Mouse (Mus musculus) spleen, adult 18-20 months (tissue): ENCODE results near the gene Brca2.
"Not testable (repeated sequence)": the region's sequence is repeated elsewhere in the genome, so short reads cannot be mapped to it uniquely, and the experiment has no call there.

Source experiments
- DNase-seq, 2 experiments: peaks; one replicate each; pipeline ENCODE4 v3.0.0; 2022; ENCODE audit warnings: mixed read lengths in 2 of 2

The Brca2 gene

GRCm38 (mm10) chr5:150521937-150522866 is at the start of gene Brca2:
Brca2 (plus strand) TSS chr5:150522630.
- peak; percentile 77 to 89 for DNase-seq

DNA sequence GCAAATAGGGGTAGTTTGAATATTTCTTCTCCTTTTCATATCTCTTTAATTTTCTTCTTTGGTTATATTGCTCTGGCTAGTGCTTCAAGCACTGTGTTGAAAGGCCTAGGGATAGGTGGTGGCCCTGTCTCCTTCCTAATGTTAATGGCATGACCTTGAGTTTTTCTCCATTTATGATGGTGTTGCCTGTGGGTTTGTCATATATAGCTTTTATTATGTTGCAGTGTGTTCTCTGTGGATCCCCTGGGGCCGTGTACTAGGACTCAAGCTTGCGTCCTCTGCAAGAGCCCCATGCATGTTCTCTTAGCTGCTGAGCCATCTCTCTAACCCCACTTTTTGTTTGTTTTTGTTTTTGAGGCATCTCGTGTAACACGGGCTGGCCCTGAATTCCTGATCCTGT is 45.1 kb upstream of the Brca2 start:
- DNase-seq = no peak

- DNase-seq = no peak
Measured at GRCm38 (mm10) chr5:150478612-150479011, 43.8 kb upstream of the Brca2 start.

- DNase-seq = no peak
Measured at GRCm38 (mm10) chr5:150485198-150485597, 37.2 kb upstream of the Brca2 start.

GRCm38 (mm10) chr5:150490285-150490684 is 32.1 kb upstream of the Brca2 start:
- DNase-seq = no peak

DNA sequence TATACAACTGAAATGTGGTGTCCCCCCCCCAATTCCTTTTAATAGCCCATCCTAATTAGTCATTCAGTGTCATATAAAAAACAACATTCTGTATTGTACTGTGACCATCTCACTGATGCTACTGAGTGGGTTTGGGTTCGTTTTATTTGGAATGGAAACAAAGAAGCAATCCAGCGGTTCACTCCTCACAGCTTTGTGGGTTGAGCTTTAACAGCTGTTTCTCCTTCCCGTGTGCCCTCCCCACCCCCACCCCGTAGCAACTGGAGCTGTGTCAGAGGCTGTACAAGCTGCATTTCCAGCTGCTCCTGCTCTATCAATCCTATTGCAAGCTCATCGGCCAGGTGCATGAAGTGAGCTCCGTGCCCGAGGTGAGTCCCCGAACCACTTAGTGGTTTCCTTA is 31.6 kb upstream of the Brca2 start:
- no peak for DNase-seq

DNA sequence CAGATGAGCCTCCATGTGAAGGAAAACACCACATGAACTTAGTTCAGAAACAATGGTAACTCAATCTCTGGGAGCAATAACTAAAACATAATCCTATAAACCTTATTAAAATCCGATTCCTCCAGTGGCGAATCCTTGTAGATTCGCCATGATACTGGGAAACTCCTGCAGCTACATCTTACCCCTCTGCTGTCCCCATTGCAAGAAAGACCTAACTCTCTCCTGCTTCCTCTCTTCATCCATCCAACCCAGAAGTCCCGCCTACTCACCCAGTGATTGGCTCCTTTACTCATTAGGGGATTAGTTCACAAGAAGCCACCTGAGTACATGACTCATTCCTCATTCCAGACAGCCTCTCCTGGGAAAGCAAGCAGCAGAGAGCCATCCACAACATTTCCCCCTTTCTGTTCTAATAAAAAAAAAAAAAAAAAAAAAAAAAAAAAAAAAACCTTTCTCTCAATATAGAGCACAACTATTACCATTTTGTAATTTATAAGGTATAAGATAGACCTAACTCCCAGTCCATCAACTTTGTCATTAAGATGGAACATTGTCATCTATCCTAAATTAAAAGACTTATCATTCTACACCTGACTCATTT is 30.8 kb upstream of the Brca2 start:
- not testable (repeated sequence) for DNase-seq

DNA sequence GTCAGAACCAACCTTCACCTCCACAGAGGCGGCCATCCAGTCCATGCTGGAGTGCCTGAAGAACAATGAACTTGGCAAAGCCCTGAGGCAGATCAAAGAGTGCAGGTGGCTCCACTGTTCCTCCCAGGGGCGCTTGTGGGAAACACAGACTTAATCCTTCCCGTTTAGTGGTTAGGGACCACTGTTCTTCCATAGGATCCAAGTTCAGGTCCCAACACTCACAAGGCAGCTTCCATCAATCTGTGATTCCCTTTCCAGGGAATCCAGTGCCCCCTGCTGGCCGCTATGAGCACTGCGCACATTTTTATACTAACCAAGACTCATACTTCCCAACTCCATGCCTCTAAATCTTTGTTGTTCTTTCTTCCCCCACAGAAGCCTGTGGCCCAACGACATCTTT is 26.6 kb upstream of the Brca2 start:
- DNase-seq = peak in 1 of 2 experiments; percentile 50

DNA sequence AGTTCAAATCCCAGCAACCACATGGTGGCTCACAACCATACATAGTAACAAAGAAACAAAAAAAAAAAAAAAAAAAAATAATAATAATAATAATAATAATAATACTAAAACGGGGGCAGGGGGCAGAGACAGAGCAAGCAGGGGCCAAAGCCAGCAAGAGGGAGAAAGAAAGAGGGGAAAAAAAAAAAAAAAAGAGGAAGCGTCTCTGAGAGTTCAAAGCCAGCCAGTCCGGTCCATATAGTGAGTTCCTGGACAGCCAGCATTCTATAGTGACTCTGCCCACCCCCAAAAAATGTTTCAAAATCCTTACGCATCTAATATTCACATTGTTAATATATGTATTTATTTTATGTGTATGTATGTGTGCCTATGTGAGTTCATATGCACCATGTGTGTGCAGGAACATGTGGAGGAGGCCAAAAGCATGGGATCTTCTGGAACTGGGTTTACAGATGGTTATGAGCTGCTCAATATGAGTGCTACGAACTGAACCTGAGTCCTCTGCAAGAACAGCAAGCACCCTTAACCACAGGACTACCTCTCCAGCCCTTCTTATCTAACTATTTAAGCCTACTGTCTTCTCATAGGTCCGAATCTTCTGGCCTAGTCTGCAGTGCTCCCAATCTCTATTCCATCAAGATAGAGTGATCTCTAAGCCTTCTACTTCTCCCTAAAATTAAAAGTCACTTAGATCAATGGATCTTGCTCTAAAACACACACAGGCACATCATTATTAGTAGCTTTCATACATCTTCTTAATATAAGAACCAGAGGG is 11.8 kb upstream of the Brca2 start:
- DNase-seq = no peak

- no peak for DNase-seq
Measured at GRCm38 (mm10) chr5:150513264-150513663, 9.2 kb upstream of the Brca2 start.

GRCm38 (mm10) chr5:150514027-150514426 is 8.4 kb upstream of the Brca2 start:
- no peak for DNase-seq

DNA sequence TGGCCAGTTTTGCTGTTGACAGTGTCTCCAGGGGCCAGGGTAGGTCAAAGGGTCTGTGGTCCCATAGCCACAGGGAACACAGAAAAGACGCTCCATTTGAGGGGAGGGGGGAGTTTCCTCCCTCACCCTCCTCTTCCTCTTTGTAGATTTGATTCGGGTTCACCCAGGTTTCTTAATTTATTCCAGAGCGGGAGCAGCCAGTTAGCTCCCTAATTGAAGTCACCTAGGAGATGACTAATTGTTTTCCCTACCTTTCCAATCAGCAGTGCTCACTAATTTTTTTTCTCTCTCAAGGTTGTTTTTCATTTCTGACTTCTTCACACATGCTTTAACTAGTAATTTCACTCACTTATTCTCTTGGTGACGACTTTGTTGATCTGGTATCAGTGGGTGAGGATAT is 4.4 kb upstream of the Brca2 start, which contains the start of gene Zar1l:
Gene Zar1l, minus strand, starts transcription at position 101 of the 400 bp plus-strand sequence.
- DNase-seq = no peak

GRCm38 (mm10) chr5:150519551-150519950 is 2.9 kb upstream of the Brca2 start:
- no peak for DNase-seq

GRCm38 (mm10) chr5:150522867-150523234 is 421 bp downstream of the Brca2 start:
- DNase-seq = no peak

DNA sequence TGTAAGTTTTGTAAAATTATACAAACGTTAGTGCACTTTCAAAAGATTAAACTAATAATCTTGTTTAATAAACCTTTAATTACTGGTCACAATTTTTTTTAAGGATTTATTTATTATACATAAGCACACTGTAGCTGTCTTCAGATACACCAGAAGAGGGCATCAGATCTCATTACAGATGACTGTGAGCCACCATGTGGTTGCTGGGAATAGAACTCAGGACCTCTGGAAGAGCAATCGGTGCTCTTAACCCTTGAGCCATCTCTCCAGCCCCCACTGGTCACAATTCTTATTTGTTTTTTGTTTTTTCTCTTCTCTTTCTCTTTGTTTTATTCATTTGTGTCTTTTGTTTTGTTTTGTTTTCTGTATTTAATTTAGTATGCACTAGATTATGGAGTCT is 2.8 kb downstream of the Brca2 start:
- DNase-seq = no peak

DNA sequence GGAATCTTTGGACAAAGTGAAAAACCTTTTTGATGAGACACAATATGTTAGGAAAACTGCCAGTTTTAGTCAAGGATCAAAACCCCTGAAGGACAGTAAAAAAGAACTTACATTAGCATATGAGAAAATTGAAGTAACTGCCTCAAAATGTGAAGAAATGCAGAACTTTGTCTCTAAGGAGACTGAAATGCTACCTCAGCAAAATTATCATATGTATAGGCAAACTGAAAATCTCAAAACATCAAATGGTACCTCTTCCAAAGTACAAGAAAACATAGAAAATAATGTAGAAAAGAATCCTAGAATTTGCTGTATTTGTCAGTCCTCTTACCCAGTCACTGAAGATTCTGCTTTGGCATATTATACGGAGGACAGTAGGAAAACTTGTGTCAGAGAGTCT is 18.9 kb downstream of the Brca2 start:
- DNase-seq = no peak

DNA sequence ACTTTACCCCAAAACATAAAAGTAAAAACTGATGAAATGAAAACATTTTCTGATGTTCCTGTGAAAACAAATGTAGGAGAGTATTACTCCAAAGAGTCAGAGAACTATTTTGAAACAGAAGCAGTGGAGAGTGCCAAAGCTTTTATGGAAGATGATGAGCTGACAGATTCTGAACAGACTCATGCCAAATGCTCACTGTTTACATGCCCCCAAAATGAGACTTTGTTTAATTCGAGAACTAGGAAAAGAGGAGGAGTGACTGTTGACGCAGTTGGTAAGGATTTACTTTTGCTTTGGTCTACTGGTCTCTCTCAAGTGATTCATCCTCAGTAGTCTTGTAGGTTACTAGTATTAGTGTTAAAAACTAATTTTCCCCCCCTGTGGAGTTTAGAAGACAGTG is 20.8 kb downstream of the Brca2 start:
- DNase-seq = no peak

- no peak for DNase-seq
Measured at GRCm38 (mm10) chr5:150551637-150552036, 29.2 kb downstream of the Brca2 start.

- no peak for DNase-seq
Measured at GRCm38 (mm10) chr5:150559519-150560103, 37.2 kb downstream of the Brca2 start.

GRCm38 (mm10) chr5:150560851-150561250 is 38.4 kb downstream of the Brca2 start:
- DNase-seq = no peak

DNA sequence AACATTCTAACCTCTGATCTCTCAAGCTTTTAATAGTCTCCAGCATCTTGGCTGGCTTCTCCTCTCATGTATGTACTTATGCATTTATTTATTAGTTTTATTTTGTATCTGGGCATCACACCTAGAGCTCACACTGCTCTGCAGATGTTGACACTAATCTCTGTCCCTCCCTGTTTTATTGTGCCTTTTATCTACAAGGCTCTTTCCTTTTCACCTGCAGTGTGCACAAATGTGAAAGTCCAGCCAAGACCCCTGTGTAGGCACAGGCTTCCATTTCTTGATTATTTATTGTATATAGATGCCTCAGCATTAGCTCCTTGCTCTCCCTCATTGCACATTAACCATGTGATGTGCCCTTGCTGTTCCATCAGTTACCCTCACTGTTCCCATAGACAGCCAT is 38.9 kb downstream of the Brca2 start:
- DNase-seq = no peak

DNA sequence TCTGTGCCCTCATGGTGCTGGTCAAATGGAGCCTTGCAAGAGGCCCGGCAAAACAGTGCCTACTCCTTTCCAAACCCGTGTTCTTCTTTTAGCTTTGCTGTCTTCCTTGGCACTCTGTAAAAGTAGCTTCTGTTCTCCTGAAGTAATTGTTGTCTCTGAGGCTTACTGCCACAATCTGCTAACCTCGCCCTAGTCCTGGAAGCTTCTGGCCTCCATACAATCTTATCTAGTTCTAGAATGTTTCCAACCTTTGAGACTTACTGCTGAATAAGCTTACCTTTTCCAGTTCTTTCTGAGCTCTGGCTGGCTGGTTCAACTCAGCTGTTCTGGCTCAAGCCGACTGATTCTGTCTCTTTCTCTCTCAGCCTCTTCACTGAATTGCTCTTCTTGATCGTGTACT is 39.4 kb downstream of the Brca2 start:
- no peak for DNase-seq

GRCm38 (mm10) chr5:150564426-150564825 is 42.0 kb downstream of the Brca2 start:
- DNase-seq = no peak
